Mouse (Mus musculus): ENCODE results near the gene Hoxd8. TPM values are rescaled to one million over a fixed set of nuclear protein-coding genes. Genes with fewer than 3 reads are reported as not detected.

Hoxd8 gene
- total RNA-seq, 2 experiments from 2014 or later, result not detected

DNA sequence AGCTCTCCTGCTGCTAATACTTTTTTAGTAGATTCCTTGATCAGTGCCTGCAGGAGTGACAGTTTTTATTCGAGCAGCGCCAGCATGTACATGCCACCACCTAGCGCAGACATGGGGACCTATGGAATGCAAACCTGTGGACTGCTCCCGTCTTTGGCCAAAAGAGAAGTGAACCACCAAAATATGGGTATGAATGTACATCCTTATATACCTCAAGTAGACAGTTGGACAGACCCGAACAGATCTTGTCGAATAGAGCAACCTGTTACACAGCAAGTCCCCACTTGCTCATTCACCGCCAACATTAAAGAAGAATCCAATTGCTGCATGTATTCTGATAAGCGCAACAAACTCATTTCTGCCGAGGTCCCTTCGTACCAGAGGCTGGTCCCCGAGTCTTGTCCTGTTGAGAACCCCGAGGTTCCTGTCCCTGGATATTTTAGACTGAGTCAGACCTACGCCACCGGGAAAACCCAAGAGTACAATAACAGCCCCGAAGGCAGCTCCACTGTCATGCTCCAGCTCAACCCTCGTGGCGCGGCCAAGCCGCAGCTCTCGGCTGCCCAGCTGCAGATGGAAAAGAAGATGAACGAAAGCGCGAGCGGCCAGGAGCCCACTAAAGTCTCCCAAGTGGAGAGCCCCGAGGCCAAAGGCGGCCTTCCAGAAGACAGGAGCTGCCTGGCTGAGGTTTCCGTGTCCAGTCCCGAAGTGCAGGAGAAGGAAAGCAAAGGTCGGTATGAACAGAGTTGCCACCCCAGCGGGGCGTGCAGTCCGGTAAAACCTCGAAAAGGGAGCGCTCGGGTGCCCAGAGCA, 12.2 kb upstream of the Hoxd8 start:
- H3K27ac ChIP-seq, result no peak overlapping the region
- TF ChIP-seq CTCF (conservative IDR thresholded peaks at IDR 0.05), result no peak
- no peak for DNase-seq (ENCODE audit: low spot score in 2 of 2)

DNA sequence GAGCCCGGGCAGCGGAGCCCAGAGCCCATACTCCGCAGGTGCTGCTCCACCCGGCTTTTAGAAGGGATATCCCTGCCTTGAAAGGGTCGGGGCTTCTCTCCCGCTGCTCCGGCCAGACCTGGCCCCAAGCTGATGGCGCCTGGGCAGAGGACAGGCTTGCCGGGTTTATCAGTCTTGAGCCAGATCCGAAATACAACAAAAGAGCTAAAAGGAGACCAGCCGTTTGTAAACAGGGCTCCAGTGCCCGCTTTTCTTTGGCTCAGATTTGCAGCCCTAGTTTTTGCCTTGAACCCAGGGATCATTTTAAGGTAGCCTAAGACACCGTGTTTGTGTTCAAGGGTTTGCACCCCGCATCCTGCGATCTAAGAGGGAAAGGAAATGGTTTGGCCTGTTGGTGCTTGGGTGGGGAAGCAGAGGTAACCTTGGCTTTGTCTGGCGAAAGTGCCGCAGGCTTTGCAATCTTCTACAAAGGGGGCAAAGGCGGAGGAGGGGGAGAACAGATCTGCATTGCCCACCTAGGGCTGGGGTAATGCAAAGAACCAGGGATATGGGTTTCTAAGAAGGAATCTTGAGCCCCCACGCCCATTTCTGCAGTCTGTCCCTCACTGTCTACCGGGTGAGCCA, 11.5 kb upstream of the Hoxd8 start:
- no peak overlapping the region for H3K27ac ChIP-seq
- H3K4me3 ChIP-seq, result no peak overlapping the region
- DNase-seq (ENCODE audit: low spot score in 2 of 2), result no peak
- no peak for TF ChIP-seq CTCF (conservative IDR thresholded peaks at IDR 0.05)

More for the DNA sequence above, 12.2 kb upstream of the Hoxd8 start:
- no peak overlapping the region for H3K4me3 ChIP-seq

GRCm38 (mm10) chr2:74693432-74693827, 11.0 kb upstream of the Hoxd8 start:
- no peak overlapping the region for H3K4me3 ChIP-seq
- H3K27ac ChIP-seq, result no peak overlapping the region
- no peak for TF ChIP-seq CTCF (conservative IDR thresholded peaks at IDR 0.05)
- no peak for DNase-seq (ENCODE audit: low spot score in 2 of 2)

DNA sequence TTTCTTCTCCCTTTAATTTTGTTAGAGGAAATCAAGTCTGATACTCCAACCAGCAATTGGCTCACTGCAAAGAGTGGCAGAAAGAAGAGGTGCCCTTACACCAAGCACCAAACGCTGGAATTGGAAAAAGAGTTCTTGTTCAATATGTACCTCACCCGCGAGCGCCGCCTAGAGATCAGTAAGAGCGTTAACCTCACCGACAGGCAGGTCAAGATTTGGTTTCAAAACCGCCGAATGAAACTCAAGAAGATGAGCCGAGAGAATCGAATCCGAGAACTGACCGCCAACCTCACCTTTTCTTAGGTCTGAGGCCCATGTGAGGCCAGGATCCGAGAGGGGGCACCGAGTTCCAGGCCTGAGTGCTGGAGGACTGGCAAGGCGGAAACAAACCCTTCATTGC, 10.3 kb upstream of the Hoxd8 start:
- TF ChIP-seq CTCF (conservative IDR thresholded peaks at IDR 0.05), result peak; percentile 45
- DNase-seq (ENCODE audit: low spot score in 2 of 2), result no peak
- no peak overlapping the region for H3K27ac ChIP-seq
- no peak overlapping the region for H3K4me3 ChIP-seq

GRCm38 (mm10) chr2:74695383-74695782, 9.0 kb upstream of the Hoxd8 start:
- TF ChIP-seq CTCF (conservative IDR thresholded peaks at IDR 0.05), result no peak
- Histone ChIP-seq H3K27ac (no peak overlapping the region), H3K4me3 (no peak overlapping the region)
- no peak for DNase-seq (ENCODE audit: low spot score in 2 of 2)

DNA sequence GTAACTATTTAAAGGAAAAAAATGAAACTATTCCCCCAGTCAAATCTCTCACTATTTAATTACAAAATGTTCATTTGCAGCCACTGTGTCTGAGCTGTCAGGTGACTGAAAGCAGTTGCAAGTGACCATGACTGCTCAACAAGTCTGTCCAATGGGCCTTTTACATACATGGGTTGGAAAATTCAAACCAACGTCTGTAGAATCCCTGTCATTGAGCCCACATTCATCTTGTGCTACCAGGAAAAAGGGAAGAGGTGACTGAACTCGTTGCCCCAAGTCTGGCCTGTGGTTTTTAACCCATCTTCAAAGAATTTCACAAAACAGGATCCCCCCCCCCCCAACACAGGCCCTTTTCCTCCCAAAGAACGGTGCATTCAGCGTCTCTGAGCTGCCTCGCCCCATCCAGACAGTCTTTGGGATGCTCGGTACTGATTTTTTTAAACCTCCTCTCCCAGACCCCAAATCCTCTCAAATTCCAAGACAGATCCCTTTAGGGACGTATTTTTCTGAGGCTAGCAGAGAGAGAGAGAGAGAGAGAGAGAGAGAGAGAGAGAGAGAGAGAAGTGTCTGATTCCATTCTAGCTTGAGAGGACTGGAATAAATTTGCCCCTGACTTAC, 8.5 kb upstream of the Hoxd8 start:
- no peak for TF ChIP-seq CTCF (conservative IDR thresholded peaks at IDR 0.05)
- no peak overlapping the region for H3K4me3 ChIP-seq
- no peak for DNase-seq (ENCODE audit: low spot score in 2 of 2)
- no peak overlapping the region for H3K27ac ChIP-seq

DNA sequence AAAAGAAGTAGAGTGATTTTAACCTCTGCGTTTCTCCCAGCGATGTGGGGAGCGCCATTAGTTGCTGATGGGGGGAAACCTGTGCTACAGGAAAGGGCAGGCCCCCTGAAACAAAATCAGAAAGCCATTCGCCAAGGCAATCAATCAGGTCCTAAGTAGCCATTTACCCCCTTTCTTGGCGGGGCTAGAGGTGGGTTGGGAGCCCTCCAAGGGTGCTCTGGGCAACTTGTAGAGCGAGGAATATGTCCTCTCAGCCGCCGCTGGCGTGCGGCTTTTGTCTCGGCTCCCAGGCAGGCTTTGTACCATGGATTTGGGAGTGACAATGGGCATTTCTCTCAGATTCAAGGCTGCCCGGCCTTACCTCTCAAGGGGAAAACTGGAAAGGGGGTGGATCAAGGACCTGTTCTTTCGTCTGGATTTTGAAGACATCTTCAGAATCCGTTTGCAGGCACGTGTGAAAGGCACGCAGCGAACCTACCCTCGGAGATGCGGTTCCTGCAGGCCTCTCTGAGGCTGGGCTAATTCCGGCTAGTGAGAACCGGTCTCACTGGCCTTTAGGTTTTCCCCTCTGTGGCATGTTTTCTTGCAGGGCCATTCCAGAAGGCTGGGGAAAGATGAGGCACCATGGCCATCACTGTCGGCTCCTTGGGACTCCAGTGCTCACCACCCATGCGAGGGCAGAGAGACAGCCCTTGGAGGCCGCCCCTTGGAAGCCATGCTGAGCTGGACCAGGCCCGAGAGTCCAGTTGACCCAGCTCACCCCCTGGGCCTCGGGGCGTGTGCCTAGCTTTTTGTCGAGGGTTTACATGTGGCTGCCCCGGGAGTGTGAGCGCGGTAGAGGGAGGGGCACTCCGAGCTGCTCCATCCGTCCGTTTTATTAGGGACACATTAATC, 7.7 kb upstream of the Hoxd8 start:
- DNase-seq (ENCODE audit: low spot score in 2 of 2), result no peak
- no peak for TF ChIP-seq CTCF (conservative IDR thresholded peaks at IDR 0.05)
- Histone ChIP-seq H3K27ac (no peak overlapping the region), H3K4me3 (no peak overlapping the region)

GRCm38 (mm10) chr2:74697567-74698121, 6.8 kb upstream of the Hoxd8 start, which contains the start of gene Hoxd9:
Hoxd9 (plus strand) TSS chr2:74697727.
- Histone ChIP-seq H3K4me3 (peak within 1 kb of the TSS; percentile 34), H3K27ac (no peak within 1 kb of the TSS)
- no peak for DNase-seq (ENCODE audit: low spot score in 2 of 2)
- TF ChIP-seq CTCF (conservative IDR thresholded peaks at IDR 0.05), result peak; percentile 28

DNA sequence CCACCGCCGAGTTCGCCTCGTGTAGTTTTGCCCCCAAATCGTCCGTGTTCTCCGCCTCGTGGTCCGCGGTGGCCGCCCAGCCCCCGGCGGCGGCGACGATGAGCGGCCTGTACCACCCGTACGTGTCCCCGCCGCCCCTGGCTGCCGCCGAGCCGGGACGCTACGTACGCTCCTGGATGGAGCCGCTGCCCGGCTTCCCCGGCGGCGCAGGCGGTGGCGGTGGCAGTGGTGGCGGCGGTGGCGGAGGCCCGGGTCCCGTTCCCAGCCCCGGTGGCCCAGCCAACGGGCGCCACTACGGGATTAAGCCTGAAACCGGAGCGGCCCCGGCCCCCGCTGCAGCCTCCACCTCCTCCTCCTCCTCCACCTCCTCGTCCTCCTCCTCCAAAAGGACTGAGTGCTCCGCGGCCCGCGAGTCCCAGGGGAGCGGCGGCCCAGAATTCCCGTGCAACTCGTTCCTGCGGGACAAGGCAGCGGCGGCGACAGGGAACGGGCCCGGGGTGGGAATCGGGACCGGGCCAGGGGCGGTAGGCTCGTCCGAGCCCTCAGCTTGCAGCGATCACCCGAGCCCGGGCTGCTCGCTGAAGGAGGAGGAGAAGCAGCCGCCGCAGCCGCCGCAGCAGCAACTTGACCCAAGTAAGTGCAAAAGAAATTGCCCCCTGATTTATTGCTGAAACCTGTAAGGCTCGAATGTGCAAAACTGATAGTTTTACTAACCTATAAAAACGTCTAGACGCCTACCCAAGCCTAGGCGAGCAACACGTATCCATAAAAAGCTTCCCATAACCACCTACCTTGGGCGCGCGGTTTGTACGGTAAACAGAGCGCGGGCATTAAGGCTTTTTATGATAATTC, 6.0 kb upstream of the Hoxd8 start:
- no peak for DNase-seq (ENCODE audit: low spot score in 2 of 2)
- no peak overlapping the region for H3K27ac ChIP-seq
- peak overlapping the region; percentile 34; the same call in 1 of the 2 replicates for H3K4me3 ChIP-seq
- no peak for TF ChIP-seq CTCF (conservative IDR thresholded peaks at IDR 0.05)

- DNase-seq (ENCODE audit: low spot score in 2 of 2), result no peak
- Histone ChIP-seq H3K4me3 (no peak overlapping the region), H3K27ac (no peak overlapping the region)
- no peak for TF ChIP-seq CTCF (conservative IDR thresholded peaks at IDR 0.05)
These were observed 5.4 kb upstream of the Hoxd8 start for GRCm38 (mm10) chr2:74699053-74699430.

GRCm38 (mm10) chr2:74699664-74700545, 4.5 kb upstream of the Hoxd8 start:
- Histone ChIP-seq H3K4me3 (no peak overlapping the region), H3K27ac (no peak overlapping the region)
- no peak for TF ChIP-seq CTCF (conservative IDR thresholded peaks at IDR 0.05)
- no peak for DNase-seq (ENCODE audit: low spot score in 2 of 2)

Measured in layer of hippocampus, adult 2 months (tissue).